ENCODE assay signal across 20 mouse cellular contexts in the genomic region with DNA sequence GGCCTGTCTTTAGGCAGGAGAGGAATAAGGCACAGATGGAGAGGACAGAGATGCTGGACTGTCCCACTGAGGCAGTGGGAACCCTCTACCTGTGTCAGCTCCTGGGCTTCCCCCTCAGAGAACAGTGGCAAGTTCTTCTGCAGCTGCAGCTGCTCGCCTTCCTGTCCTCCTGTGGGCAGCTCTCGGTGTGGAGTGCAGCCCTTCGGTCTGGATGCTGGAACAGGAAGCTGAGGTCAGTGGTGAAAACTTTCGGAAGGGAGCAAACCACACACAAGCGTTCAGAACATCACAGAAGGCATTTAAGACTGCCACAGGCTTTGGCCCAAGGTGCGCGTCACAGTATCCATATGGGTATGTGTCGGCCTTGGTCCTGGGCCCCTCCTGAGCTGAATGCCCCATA. TPM values are rescaled to one million over a fixed set of nuclear protein-coding genes. Genes with fewer than 3 reads are reported as not detected.
DNase-seq lines count a peak whose midpoint lies in the region; ATAC-seq and TF ChIP-seq lines count a peak whose summit lies in the region.
"Had no signal": no experiment of that assay in that cellular context is flagged by ENCODE, and none has a peak within 500 bp of the region (broad histone marks: within the 10 kb centered on the region; RNA-seq: fewer than 3 reads in every experiment).

No protein-coding gene starts in this region.

- H3K27ac ChIP-seq in heart, embryonic 13.5 days (replicated peaks) = 0 out of 2 replicates have a peak overlapping the region, but pooled peaks have one; percentile 6
- no peak overlapping the region for H3K27ac ChIP-seq in heart, embryonic 11.5 days (ENCODE audit: low read depth, low read length)
- peak overlapping the region; percentile 32; the same call in 1 of the 2 replicates for H3K27ac ChIP-seq in lung, postnatal 0 days (ENCODE audit: low read length)
- H3K27ac ChIP-seq in midbrain, embryonic 10.5 days (replicated peaks) = no peak overlapping the region
- H3K27ac ChIP-seq: forebrain, embryonic 15.5 days; layer of hippocampus, adult 2 months had no signal

- no peak for ATAC-seq in heart, embryonic 13.5 days (ENCODE audit: extremely low read depth, insufficient number of reproducible peaks, low FRiP score, low TSS enrichment)
- ATAC-seq in heart, embryonic 11.5 days (replicated peaks; ENCODE audit: insufficient number of reproducible peaks, low FRiP score, low TSS enrichment) = no peak
- ATAC-seq in lung, postnatal 0 days = no peak
- peak; percentile 60 for ATAC-seq in granulocyte monocyte progenitor cell, adult 5-6 weeks (replicated peaks; ENCODE audit: poor library complexity, severe bottlenecking)
- ATAC-seq: forebrain, embryonic 15.5 days had no signal

- no peak overlapping the region for H3K9ac ChIP-seq in heart, embryonic 13.5 days
- no peak overlapping the region for H3K9ac ChIP-seq in heart, embryonic 11.5 days (ENCODE audit: low read depth, low read length)
- H3K9ac ChIP-seq in lung, postnatal 0 days (replicated peaks; ENCODE audit: low read depth) = no peak overlapping the region
- H3K9ac ChIP-seq: forebrain, embryonic 15.5 days had no signal

- peaks cover 92% of the 10 kb centered on the region for H3K36me3 ChIP-seq in heart, embryonic 13.5 days
- H3K36me3 ChIP-seq in heart, embryonic 11.5 days (ENCODE audit: control insufficient read depth, insufficient read depth, low read length) = no peaks in the 10 kb centered on the region
- no peaks in the 10 kb centered on the region; the same call in 1 of the 2 replicates for H3K36me3 ChIP-seq in lung, postnatal 0 days (ENCODE audit: insufficient read depth, low read length)
- peaks cover 5% of the 10 kb centered on the region for H3K36me3 ChIP-seq in myocyte (ENCODE audit: control insufficient read depth, insufficient read depth)
- peaks cover 85% of the 10 kb centered on the region for H3K36me3 ChIP-seq in midbrain, embryonic 10.5 days

- no peak overlapping the region for H3K4me3 ChIP-seq in heart, embryonic 13.5 days
- H3K4me3 ChIP-seq in heart, embryonic 11.5 days (ENCODE audit: low read depth, low read length) = no peak overlapping the region
- no peak overlapping the region for H3K4me3 ChIP-seq in lung, postnatal 0 days (ENCODE audit: low read depth, low read length)
- H3K4me3 ChIP-seq in myocyte = no peak overlapping the region
- H3K4me3 ChIP-seq in midbrain, embryonic 10.5 days = no peak overlapping the region
- H3K4me3 ChIP-seq: forebrain, embryonic 15.5 days; layer of hippocampus, adult 2 months had no signal

- no peaks in the 10 kb centered on the region for H3K79me2 ChIP-seq in myocyte (ENCODE audit: control insufficient read depth, insufficient read depth)

- no peak for TF ChIP-seq EP300 in lung, postnatal 0 days (IDR thresholded peaks at IDR 0.05)

- no peak overlapping the region for H3K4me2 ChIP-seq in heart, embryonic 13.5 days
- no peak overlapping the region for H3K4me2 ChIP-seq in heart, embryonic 11.5 days
- H3K4me2 ChIP-seq in lung, postnatal 0 days (replicated peaks; ENCODE audit: low read depth, low read length) = no peak overlapping the region
- peak overlapping the region; percentile 61 for H3K4me2 ChIP-seq in myocyte (ENCODE audit: low read depth)
- H3K4me2 ChIP-seq: forebrain, embryonic 15.5 days had no signal

- no peak for TF ChIP-seq CTCF in lung, postnatal 0 days (IDR thresholded peaks at IDR 0.05)

- peaks cover 19% of the 10 kb centered on the region for H3K4me1 ChIP-seq in heart, embryonic 13.5 days
- H3K4me1 ChIP-seq in heart, embryonic 11.5 days (ENCODE audit: control insufficient read depth, insufficient read depth, low read length) = 0 out of 2 replicates have a peak, but pooled peaks cover 6% of the 10 kb centered on the region
- no peaks in the 10 kb centered on the region; the same call in 1 of the 2 replicates for H3K4me1 ChIP-seq in lung, postnatal 0 days (ENCODE audit: insufficient read depth, low read depth, low read length)
- no peaks in the 10 kb centered on the region for H3K4me1 ChIP-seq in midbrain, embryonic 10.5 days
- H3K4me1 ChIP-seq: forebrain, embryonic 15.5 days had no signal

- no peak for DNase-seq in lung, postnatal 0 days (ENCODE audit: low spot score)
- no peak for DNase-seq in lung, postnatal 14 days
- DNase-seq in midbrain, embryonic 10.5 days (ENCODE audit: low spot score) = no peak
- no peak for DNase-seq in urinary bladder, adult 18-20 months (ENCODE audit: low spot score in 2 of 2)
- DNase-seq: adrenal gland, postnatal 36 days; cerebellum, adult 11-12 months; right cerebral cortex, adult 18-20 months; spleen, adult 18-20 months; thymus, postnatal 4 days had no signal

- no peaks in the 10 kb centered on the region for H3K9me3 ChIP-seq in heart, embryonic 13.5 days
- no peaks in the 10 kb centered on the region for H3K9me3 ChIP-seq in heart, embryonic 11.5 days (replicated peaks; ENCODE audit: control insufficient read depth, low read length)
- no peaks in the 10 kb centered on the region for H3K9me3 ChIP-seq in lung, postnatal 0 days (ENCODE audit: low read length)
- H3K9me3 ChIP-seq in midbrain, embryonic 10.5 days (replicated peaks) = no peaks in the 10 kb centered on the region
- H3K9me3 ChIP-seq: forebrain, embryonic 15.5 days had no signal

- no peak for TF ChIP-seq POLR2A in myocyte (IDR thresholded peaks at IDR 0.05; ENCODE audit: insufficient read length, low read depth)

- WGBS in heart, embryonic 13.5 days = 70% methylated on average over 8 of the region's 8 CpGs
- WGBS in heart, embryonic 11.5 days (ENCODE audit: insufficient replicate concordance) = 77% methylated on average over 8 of the region's 8 CpGs
- 66% methylated on average over 8 of the region's 8 CpGs for WGBS in lung, postnatal 0 days
- 89% methylated on average over 8 of the region's 8 CpGs for WGBS in midbrain, embryonic 10.5 days

- no peaks in the 10 kb centered on the region for H3K27me3 ChIP-seq in heart, embryonic 13.5 days (replicated peaks)
- H3K27me3 ChIP-seq in heart, embryonic 11.5 days (ENCODE audit: control insufficient read depth, insufficient read depth, low read length) = no peaks in the 10 kb centered on the region
- H3K27me3 ChIP-seq in lung, postnatal 0 days (replicated peaks; ENCODE audit: insufficient read depth, low read length) = no peaks in the 10 kb centered on the region
- no peaks in the 10 kb centered on the region for H3K27me3 ChIP-seq in myocyte (ENCODE audit: control insufficient read depth, insufficient read depth, insufficient read length)
- no peaks in the 10 kb centered on the region for H3K27me3 ChIP-seq in midbrain, embryonic 10.5 days (ENCODE audit: low read depth, poor library complexity, severe bottlenecking)
- H3K27me3 ChIP-seq: forebrain, embryonic 15.5 days had no signal

- H3ac ChIP-seq in myocyte (ENCODE audit: control insufficient read depth, insufficient read length) = no peak overlapping the region

TF ChIP-seq in myocyte, 11 proteins besides CTCF, POLR2A, EP300 and RAD21:
- TF ChIP-seq CEBPB (IDR thresholded peaks at IDR 0.05; ENCODE audit: insufficient read depth, poor library complexity, severe bottlenecking) (no peak), MYOG (IDR thresholded peaks at IDR 0.05; ENCODE audit: control insufficient read depth in 1 of 3, insufficient read depth in 1 of 3, insufficient read length in 2 of 3, low read depth in 2 of 3) (peak in 1 of 3 experiments; percentile 59), MYOD1 (IDR thresholded peaks at IDR 0.05; ENCODE audit: control insufficient read depth in 1 of 3, insufficient read length in 2 of 3, low read depth in 2 of 3) (peak in 2 of 3 experiments; percentile 59 to 71), USF1 (IDR thresholded peaks at IDR 0.05; ENCODE audit: low read depth) (no peak)

RNA-seq across cellular contexts. Expression of a gene that starts 28.4 kb away (rescaled TPM):
- 10.5 and 11.9 TPM in 2 replicates for polyA plus RNA-seq in heart, embryonic 13.5 days (2015; fragmentation: Nextera tagmentation; extraction: Ambion mirVana)
- polyA plus RNA-seq in heart, embryonic 11.5 days (2014; fragmentation: Nextera tagmentation; extraction: Ambion mirVana) = 11.3 and 13.0 TPM in 2 replicates
- polyA plus RNA-seq in lung, postnatal 0 days (2015; fragmentation: Nextera tagmentation; extraction: Ambion mirVana) = 5.5 and 5.7 TPM in 2 replicates
- 4.3 and 6.0 TPM in 2 replicates for total RNA-seq in granulocyte monocyte progenitor cell, adult 5-6 weeks (2014; fragmentation: Nextera tagmentation)
- 4.3 and 5.6 TPM in 2 replicates for total RNA-seq in granulocyte monocyte progenitor cell, adult 5-6 weeks (2017)
- 4.5 TPM for polyA plus RNA-seq in myocyte (2012; fragmentation: generic; extraction: Trizol)
- 16.2 and 18.1 TPM in 2 replicates for polyA plus RNA-seq in midbrain, embryonic 10.5 days (2016; fragmentation: Nextera tagmentation; extraction: Ambion mirVana)

RNA-seq across cellular contexts. Expression of a gene that starts 29.6 kb away (rescaled TPM):
- polyA plus RNA-seq in heart, embryonic 13.5 days (2015; fragmentation: Nextera tagmentation; extraction: Ambion mirVana) = 94.3 and 102 TPM in 2 replicates
- polyA plus RNA-seq in heart, embryonic 11.5 days (2014; fragmentation: Nextera tagmentation; extraction: Ambion mirVana) = 117 and 124 TPM in 2 replicates
- polyA plus RNA-seq in lung, postnatal 0 days (2015; fragmentation: Nextera tagmentation; extraction: Ambion mirVana) = 54.0 and 56.7 TPM in 2 replicates
- total RNA-seq in granulocyte monocyte progenitor cell, adult 5-6 weeks (2014; fragmentation: Nextera tagmentation) = 5.9 and 6.0 TPM in 2 replicates
- 4.8 and 7.1 TPM in 2 replicates for total RNA-seq in granulocyte monocyte progenitor cell, adult 5-6 weeks (2017)
- polyA plus RNA-seq in myocyte (2012; fragmentation: generic; extraction: Trizol) = 67.2 TPM
- polyA plus RNA-seq in midbrain, embryonic 10.5 days (2016; fragmentation: Nextera tagmentation; extraction: Ambion mirVana) = 108 and 127 TPM in 2 replicates

RNA-seq across cellular contexts. Expression of a gene that starts 46.0 kb away (rescaled TPM):
- polyA plus RNA-seq in heart, embryonic 13.5 days (2015; fragmentation: Nextera tagmentation; extraction: Ambion mirVana) = not detected in 2 replicates
- polyA plus RNA-seq in heart, embryonic 11.5 days (2014; fragmentation: Nextera tagmentation; extraction: Ambion mirVana) = not detected in 2 replicates
- not detected in 2 replicates for polyA plus RNA-seq in lung, postnatal 0 days (2015; fragmentation: Nextera tagmentation; extraction: Ambion mirVana)
- not detected in 2 replicates for total RNA-seq in granulocyte monocyte progenitor cell, adult 5-6 weeks (2014; fragmentation: Nextera tagmentation)
- not detected in 2 replicates for total RNA-seq in granulocyte monocyte progenitor cell, adult 5-6 weeks (2017)
- polyA plus RNA-seq in myocyte (2012; fragmentation: generic; extraction: Trizol) = not detected
- polyA plus RNA-seq in midbrain, embryonic 10.5 days (2016; fragmentation: Nextera tagmentation; extraction: Ambion mirVana) = not detected in 2 replicates
- total RNA-seq: adrenal gland, postnatal 36 days; gastrocnemius, adult 18-20 months; layer of hippocampus, adult 2 months; left cerebral cortex, adult 8-10 months; midbrain, postnatal 0 days had no signal
- polyA plus RNA-seq: forebrain, embryonic 15.5 days; heart, embryonic 14.5 days; midbrain, postnatal 0 days; stomach, embryonic 16.5 days had no signal

RNA-seq across cellular contexts. Expression of a gene that starts 50.8 kb away (rescaled TPM):
- polyA plus RNA-seq in heart, embryonic 13.5 days (2015; fragmentation: Nextera tagmentation; extraction: Ambion mirVana) = 5.6 and 5.7 TPM in 2 replicates
- polyA plus RNA-seq in heart, embryonic 11.5 days (2014; fragmentation: Nextera tagmentation; extraction: Ambion mirVana) = 5.8 and 6.2 TPM in 2 replicates
- 7.3 and 7.4 TPM in 2 replicates for polyA plus RNA-seq in lung, postnatal 0 days (2015; fragmentation: Nextera tagmentation; extraction: Ambion mirVana)
- total RNA-seq in granulocyte monocyte progenitor cell, adult 5-6 weeks (2014; fragmentation: Nextera tagmentation) = 2.8 and 3.4 TPM in 2 replicates
- 1.5 and 2.9 TPM in 2 replicates for total RNA-seq in granulocyte monocyte progenitor cell, adult 5-6 weeks (2017)
- polyA plus RNA-seq in myocyte (2012; fragmentation: generic; extraction: Trizol) = 1.3 TPM
- polyA plus RNA-seq in midbrain, embryonic 10.5 days (2016; fragmentation: Nextera tagmentation; extraction: Ambion mirVana) = 9.5 and 11.3 TPM in 2 replicates

Comparison
In these comparisons a context has a peak if more than half of its experiments do, and no peak if none do; other contexts are left out.
1. H3K27ac ChIP-seq: peak in heart, embryonic 13.5 days (single experiment) and lung, postnatal 0 days (single experiment); none in heart, embryonic 11.5 days (single experiment) and midbrain, embryonic 10.5 days (single experiment).